In the genomic region with DNA sequence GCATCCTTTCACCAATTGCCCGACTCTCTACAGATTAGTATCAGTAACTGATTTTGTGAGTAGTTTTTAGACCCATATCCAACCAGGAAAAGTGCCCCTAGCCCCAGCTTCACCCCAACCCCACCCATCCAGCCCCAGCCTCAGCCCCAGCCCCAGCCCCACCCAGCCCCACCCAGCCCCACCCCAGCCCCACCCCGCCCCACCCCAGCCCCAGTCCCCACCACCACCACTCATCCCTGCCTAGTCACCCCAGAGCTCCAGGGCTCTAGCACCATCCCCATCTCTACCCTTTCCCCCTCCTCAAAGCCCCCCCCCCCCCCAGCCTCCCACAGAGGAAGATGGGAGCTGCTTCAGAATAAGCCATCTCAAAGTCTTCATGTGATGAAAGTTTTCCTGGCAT, we compare ENCODE assay signal across 14 mouse cellular contexts.
DNase-seq lines count a peak whose midpoint lies in the region; ATAC-seq and TF ChIP-seq lines count a peak whose summit lies in the region.
"Had no signal": no experiment of that assay in that cellular context is flagged by ENCODE, and none has a peak within 500 bp of the region (broad histone marks: within the 10 kb centered on the region; RNA-seq: fewer than 3 reads in every experiment).

No protein-coding gene starts in this region.

- peaks cover 23% of the 10 kb centered on the region for H3K27me3 ChIP-seq in forebrain, embryonic 10.5 days (ENCODE audit: poor library complexity, severe bottlenecking)
- H3K27me3 ChIP-seq in forebrain, embryonic 16.5 days (replicated peaks; ENCODE audit: control insufficient read depth, insufficient read depth, low read length), result no peaks in the 10 kb centered on the region
- H3K27me3 ChIP-seq in midbrain, embryonic 11.5 days (ENCODE audit: control insufficient read depth, insufficient read depth, low read length), result no peaks in the 10 kb centered on the region
- H3K27me3 ChIP-seq in midbrain, embryonic 10.5 days (ENCODE audit: low read depth, poor library complexity, severe bottlenecking), result peaks cover 20% of the 10 kb centered on the region
- peaks cover 6% of the 10 kb centered on the region for H3K27me3 ChIP-seq in liver, embryonic 16.5 days (ENCODE audit: control insufficient read depth, insufficient read depth, low read depth, low read length)

- no peak overlapping the region for H3K27ac ChIP-seq in forebrain, embryonic 10.5 days
- no peak overlapping the region for H3K27ac ChIP-seq in forebrain, embryonic 16.5 days (ENCODE audit: low read length)
- H3K27ac ChIP-seq in midbrain, embryonic 11.5 days (ENCODE audit: low read depth, low read length), result no peak overlapping the region
- H3K27ac ChIP-seq in midbrain, embryonic 10.5 days (replicated peaks), result no peak overlapping the region
- H3K27ac ChIP-seq in liver, embryonic 16.5 days (ENCODE audit: low read length), result no peak overlapping the region
- no peak overlapping the region for H3K27ac ChIP-seq in olfactory bulb, adult 2 months (ENCODE audit: insufficient read depth, low read depth, low read length)
- H3K27ac ChIP-seq: kidney, postnatal 0 days had no signal

- no peaks in the 10 kb centered on the region for H3K9me3 ChIP-seq in forebrain, embryonic 10.5 days
- no peaks in the 10 kb centered on the region for H3K9me3 ChIP-seq in forebrain, embryonic 16.5 days (ENCODE audit: control insufficient read depth, low read length)
- no peaks in the 10 kb centered on the region for H3K9me3 ChIP-seq in midbrain, embryonic 11.5 days (ENCODE audit: control insufficient read depth, low read length)
- H3K9me3 ChIP-seq in midbrain, embryonic 10.5 days (replicated peaks), result no peaks in the 10 kb centered on the region
- H3K9me3 ChIP-seq in liver, embryonic 16.5 days (replicated peaks; ENCODE audit: control insufficient read depth, low read length), result no peaks in the 10 kb centered on the region

- 60% methylated on average over 1 of the region's 2 CpGs for WGBS in forebrain, embryonic 10.5 days
- 42% methylated on average over 2 of the region's 2 CpGs for WGBS in forebrain, embryonic 16.5 days
- WGBS in midbrain, embryonic 11.5 days, result 39% methylated on average over 2 of the region's 2 CpGs
- 26% methylated on average over 2 of the region's 2 CpGs for WGBS in midbrain, embryonic 10.5 days
- 19% methylated on average over 1 of the region's 2 CpGs for WGBS in liver, embryonic 16.5 days (ENCODE audit: insufficient replicate concordance)
- 50% methylated on average over 1 of the region's 2 CpGs for WGBS in olfactory bulb, adult 2 months

- no peak overlapping the region for H3K4me2 ChIP-seq in forebrain, embryonic 16.5 days (ENCODE audit: low read length)
- no peak overlapping the region for H3K4me2 ChIP-seq in midbrain, embryonic 11.5 days
- H3K4me2 ChIP-seq in liver, embryonic 16.5 days (ENCODE audit: low read depth, low read length), result peak overlapping the region; percentile 52

- no peak for TF ChIP-seq POLR2A in olfactory bulb, adult 2 months (IDR thresholded peaks at IDR 0.05; ENCODE audit: insufficient read depth, low read depth, low read length)

- no peak for DNase-seq in forebrain, embryonic 10.5 days (ENCODE audit: extremely low spot score, low spot score)
- no peak for DNase-seq in midbrain, embryonic 11.5 days (ENCODE audit: low spot score, missing footprints)
- no peak for DNase-seq in midbrain, embryonic 10.5 days (ENCODE audit: low spot score)
- DNase-seq in heart, adult 11 months, result no peak
- DNase-seq in cerebellum, postnatal 14 days, result no peak
- DNase-seq: adrenal gland, adult 8-10 months; gastrocnemius, postnatal 14 days; layer of hippocampus, adult 9-11 months; lung, adult 18-20 months had no signal

- ATAC-seq in forebrain, embryonic 16.5 days, result no peak
- ATAC-seq in midbrain, embryonic 11.5 days (ENCODE audit: low FRiP score), result peak; percentile 28; the same call in 1 of the 2 replicates
- ATAC-seq in liver, embryonic 16.5 days (ENCODE audit: low read depth), result no peak
- ATAC-seq: inflammation-experienced regulatory T-cells, adult 6 months had no signal

- peaks cover 19% of the 10 kb centered on the region for H3K4me1 ChIP-seq in forebrain, embryonic 10.5 days
- no peaks in the 10 kb centered on the region for H3K4me1 ChIP-seq in forebrain, embryonic 16.5 days (replicated peaks; ENCODE audit: control insufficient read depth, insufficient read depth, low read length)
- H3K4me1 ChIP-seq in midbrain, embryonic 11.5 days (ENCODE audit: control insufficient read depth, insufficient read depth, low read length), result no peaks in the 10 kb centered on the region
- peaks cover 20% of the 10 kb centered on the region for H3K4me1 ChIP-seq in midbrain, embryonic 10.5 days
- H3K4me1 ChIP-seq in liver, embryonic 16.5 days (ENCODE audit: control insufficient read depth, low read depth, low read length), result peaks cover 6% of the 10 kb centered on the region
- H3K4me1 ChIP-seq in olfactory bulb, adult 2 months (ENCODE audit: control insufficient read depth, insufficient read depth, low read length), result no peaks in the 10 kb centered on the region

- no peak overlapping the region for H3K9ac ChIP-seq in forebrain, embryonic 16.5 days (replicated peaks; ENCODE audit: low read depth, low read length)
- no peak overlapping the region for H3K9ac ChIP-seq in midbrain, embryonic 11.5 days (ENCODE audit: low read length)
- H3K9ac ChIP-seq in liver, embryonic 16.5 days (ENCODE audit: low read depth, low read length), result no peak overlapping the region

- H3K4me3 ChIP-seq in forebrain, embryonic 10.5 days, result peak overlapping the region; percentile 61; the same call in 1 of the 2 replicates
- no peak overlapping the region for H3K4me3 ChIP-seq in forebrain, embryonic 16.5 days (replicated peaks; ENCODE audit: low read length)
- H3K4me3 ChIP-seq in midbrain, embryonic 11.5 days (ENCODE audit: low read depth, low read length), result no peak overlapping the region
- H3K4me3 ChIP-seq in midbrain, embryonic 10.5 days, result no peak overlapping the region
- no peak overlapping the region; the same call in 1 of the 2 replicates for H3K4me3 ChIP-seq in liver, embryonic 16.5 days (ENCODE audit: low read depth, low read length)
- H3K4me3 ChIP-seq in olfactory bulb, adult 2 months (ENCODE audit: insufficient read depth, low read depth, low read length), result peak overlapping the region; percentile 34

- TF ChIP-seq CTCF in olfactory bulb, adult 2 months (IDR thresholded peaks at IDR 0.05; ENCODE audit: insufficient read depth, low read depth, low read length), result no peak

- no peaks in the 10 kb centered on the region for H3K36me3 ChIP-seq in forebrain, embryonic 10.5 days (replicated peaks)
- H3K36me3 ChIP-seq in forebrain, embryonic 16.5 days (ENCODE audit: control insufficient read depth, insufficient read depth), result no peaks in the 10 kb centered on the region
- no peaks in the 10 kb centered on the region for H3K36me3 ChIP-seq in midbrain, embryonic 11.5 days (ENCODE audit: control insufficient read depth, insufficient read depth, low read length)
- no peaks in the 10 kb centered on the region for H3K36me3 ChIP-seq in midbrain, embryonic 10.5 days
- H3K36me3 ChIP-seq in liver, embryonic 16.5 days (ENCODE audit: control insufficient read depth, insufficient read depth), result no peaks in the 10 kb centered on the region

Comparison
In these comparisons a context has a peak if more than half of its experiments do, and no peak if none do; other contexts are left out.
1. H3K4me3 ChIP-seq: peak in forebrain, embryonic 10.5 days (single experiment) and olfactory bulb, adult 2 months (single experiment); none in forebrain, embryonic 16.5 days (single experiment), midbrain, embryonic 11.5 days (single experiment), midbrain, embryonic 10.5 days (single experiment) and liver, embryonic 16.5 days (single experiment).